Mouse (Mus musculus) megakaryocyte, embryonic 14.5 days (primary cell): ENCODE measurements around the gene Psmd12.

Experiments used
- FLI1 ChIP-seq: IDR thresholded peaks from 2 replicates; pipeline ENCODE4 v1.6.1; 2012; ENCODE audit warnings: low read length, inconsistent platforms, mixed read lengths
- GATA1 ChIP-seq: IDR thresholded peaks from 3 replicates; pipeline ENCODE4 v1.6.1; 2012; ENCODE audit warnings: mixed read lengths, low read length, inconsistent platforms, borderline replicate concordance

DNA sequence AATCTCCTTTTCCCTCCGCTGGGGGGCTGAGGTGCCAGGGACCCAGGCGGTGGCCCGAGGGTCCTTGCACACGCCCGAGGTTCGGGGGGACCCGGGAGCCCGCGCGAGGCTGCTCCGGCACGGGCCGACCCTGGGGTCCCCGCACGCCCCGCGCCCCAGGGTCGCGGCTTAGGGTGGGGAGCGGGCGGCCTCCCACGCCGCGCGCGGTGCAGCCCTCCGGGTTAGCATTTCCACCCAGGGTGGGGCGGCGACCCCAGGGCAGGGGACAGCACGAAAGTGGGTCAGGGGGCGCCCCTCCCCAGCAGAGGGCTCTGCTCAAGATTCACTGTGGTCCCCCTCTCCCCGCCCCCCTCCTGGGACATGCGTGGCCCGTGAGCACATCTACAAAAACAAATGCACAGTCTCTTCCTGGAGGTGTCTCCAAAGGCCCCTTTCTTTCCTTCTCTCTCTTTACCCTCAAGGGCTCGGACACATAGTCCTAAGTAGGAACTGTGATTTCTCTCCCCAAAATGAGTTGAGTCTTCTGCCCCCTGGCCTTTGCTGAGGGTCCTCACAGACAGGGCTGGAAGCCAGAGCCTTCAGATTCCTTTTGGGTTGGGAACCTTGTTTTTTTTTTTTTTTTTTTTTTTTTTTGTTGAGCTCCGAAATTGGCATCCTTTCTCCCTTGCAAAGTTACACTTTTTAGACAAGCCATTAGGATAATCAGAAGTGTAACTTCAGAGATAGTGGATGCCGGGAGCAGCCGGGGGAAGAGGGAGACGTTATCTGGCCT is 69.1 kb downstream of the Psmd12 start:
- no peak for TF ChIP-seq FLI1
- no peak for TF ChIP-seq GATA1
